Mouse (Mus musculus) embryo, embryonic 9.5 days (tissue): ENCODE measurements around the gene Tmigd3.

Experiments used
- DNase-seq: peaks from one replicate; pipeline ENCODE4 v3.0.0-alpha.2; 2017; ENCODE audit errors: extremely low spot score

The Tmigd3 gene

DNA sequence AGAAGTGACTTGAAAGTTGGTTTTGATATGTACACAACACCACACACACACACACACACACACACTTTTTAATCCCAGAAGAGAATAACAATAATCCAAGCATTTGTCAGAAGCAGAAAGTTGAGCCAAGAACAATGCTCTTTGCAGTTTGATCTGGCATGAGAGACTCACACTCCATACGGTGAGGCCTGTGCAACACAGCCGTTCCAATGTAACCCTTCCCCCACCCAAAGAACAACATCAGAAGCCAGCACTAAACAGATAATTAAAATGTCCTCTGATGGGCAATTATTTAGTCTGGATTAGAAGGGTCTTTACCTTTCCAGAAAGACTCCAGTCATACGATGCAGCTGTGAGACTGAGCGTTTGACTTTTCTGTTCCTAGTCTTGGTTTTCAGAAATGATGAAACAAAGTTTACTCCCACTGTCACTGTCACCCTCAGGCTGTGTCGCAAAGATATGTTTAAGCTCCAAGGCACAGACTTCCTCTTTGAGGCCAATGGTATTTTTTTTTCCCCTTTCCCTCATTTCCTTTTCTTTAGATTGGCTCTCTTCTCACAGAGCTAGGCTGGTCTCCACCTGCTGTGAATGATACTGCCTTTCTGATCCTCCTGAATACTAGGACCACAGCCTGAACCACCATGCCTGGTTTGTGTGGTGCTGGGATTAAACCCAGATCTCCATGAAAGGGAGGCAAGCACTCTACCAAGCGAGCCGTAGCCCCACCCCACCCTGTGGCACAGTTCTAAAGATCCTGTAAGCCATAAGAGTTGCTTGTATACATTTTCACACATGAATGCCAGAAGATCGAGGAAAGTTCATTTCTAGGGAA, 61.8 kb downstream of the Tmigd3 start, which contains the start of gene I830077J02Rik:
I830077J02Rik (minus strand) TSS at position 425 of the 832 bp plus-strand sequence.
- no peak for DNase-seq

DNA sequence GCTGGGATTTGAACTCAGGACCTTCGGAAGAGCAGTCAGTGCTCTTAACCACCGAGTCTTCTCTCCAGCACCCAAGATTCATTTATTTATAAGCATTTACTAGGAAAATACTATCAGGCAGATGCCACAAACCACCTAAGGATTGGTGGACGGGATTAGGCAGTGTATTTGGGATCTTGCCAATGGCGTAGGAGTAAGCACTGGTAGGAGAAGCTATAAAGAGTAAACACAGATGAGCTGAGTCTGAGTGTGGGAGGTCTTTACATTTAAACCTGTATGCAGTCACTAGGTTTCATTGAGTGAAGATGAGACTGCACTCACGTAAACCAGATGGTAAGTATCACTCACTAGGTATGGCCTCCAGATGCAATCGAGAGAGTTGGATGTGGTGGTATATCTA, 63.2 kb downstream of the Tmigd3 start:
- no peak for DNase-seq

DNA sequence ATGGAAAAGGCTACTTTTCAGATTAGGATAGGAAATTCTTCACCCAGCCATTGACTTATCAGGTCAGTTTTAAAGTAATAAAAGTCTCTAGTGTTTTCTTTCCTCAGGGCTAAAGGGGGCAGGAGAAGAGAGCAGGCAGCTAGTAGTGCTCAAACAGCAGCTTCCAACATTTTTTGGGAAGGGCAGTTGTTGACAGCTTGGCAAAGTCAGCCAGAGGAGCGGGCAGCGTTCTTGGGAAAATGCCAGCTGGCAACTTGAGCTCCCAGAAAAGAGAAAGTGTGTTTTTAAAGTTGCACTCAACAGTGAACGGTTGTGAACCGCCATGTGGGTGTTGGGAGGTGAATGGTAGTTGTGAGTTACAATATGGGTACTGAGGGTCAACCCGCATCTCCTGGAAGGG, 64.3 kb downstream of the Tmigd3 start:
- no peak for DNase-seq

DNA sequence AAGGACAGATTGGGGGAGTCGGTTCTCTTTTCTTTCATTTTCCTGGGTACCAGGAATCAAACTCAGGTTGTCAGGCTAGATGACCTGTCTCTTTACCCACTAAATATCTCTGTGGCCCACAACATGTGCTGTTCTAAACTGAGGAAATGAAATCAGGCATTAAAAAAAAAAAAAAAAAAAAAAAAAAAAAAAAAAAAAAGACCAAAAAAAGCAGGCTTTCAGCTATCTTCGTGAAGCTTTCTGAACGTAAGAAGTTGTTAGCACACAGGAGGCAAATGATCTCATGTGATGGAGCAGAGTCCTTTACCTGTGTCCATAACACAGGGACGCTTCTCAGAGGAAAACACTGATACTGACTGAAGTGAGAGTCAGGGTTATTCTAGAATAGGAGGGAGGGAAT, 65.4 kb downstream of the Tmigd3 start:
- DNase-seq: no peak

DNA sequence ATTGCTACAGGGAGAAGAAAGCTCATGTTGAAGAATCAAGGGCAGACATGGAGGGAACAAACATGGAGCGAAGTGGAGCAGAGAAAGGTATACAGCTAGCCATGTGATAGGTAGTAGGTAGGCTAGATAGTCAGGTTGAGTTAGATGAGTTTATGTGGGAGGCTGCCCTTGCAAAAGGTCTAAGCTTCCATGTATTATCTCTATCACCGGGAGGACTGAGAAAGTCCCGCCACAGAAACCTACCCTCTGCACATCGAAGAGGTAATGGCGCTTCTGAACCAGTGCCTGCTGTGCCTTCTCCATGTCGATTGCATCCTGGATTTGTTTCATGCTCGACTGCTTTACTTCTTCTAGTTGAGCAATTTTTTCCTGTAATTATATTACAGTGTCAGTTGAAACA, 80.6 kb downstream of the Tmigd3 start:
- DNase-seq: no peak

DNA sequence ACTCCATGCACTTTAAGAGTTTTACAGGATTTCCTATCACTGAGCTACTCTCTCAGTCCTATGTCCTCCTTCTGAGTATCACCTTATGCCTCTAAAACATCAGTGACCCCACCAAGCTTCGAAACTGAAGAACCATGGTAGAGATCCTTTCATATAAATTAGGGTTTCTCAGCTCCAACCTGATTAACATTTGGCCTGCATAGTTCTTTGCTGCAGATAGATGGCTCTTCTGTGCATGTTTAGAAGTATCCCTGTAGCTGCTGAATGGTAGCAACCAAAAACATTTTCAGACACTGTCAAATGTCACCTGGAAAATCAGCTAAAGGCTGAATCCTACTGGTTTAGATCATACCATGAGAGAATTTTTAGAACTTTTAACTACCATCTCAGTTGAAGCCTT, 86.5 kb downstream of the Tmigd3 start:
- DNase-seq: no peak

DNA sequence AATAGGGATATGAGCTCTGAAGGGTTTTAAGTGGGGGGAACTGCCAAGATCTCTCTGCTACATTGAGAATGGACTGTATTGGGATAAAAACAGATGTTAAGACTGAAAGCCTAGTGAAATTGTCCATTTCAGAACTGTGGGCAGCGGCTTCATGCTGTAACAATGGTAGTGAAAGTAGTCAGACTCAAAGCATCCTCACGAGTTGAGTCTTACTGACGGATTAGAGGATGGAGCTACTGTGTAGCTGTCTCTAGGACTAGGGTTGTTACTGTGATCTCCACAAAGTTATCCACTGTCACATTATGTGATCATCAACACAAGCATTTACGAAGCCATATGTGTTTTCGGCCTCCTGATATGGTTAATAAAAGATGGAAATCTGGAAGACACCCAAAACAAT, 87.5 kb downstream of the Tmigd3 start:
- no peak for DNase-seq

DNA sequence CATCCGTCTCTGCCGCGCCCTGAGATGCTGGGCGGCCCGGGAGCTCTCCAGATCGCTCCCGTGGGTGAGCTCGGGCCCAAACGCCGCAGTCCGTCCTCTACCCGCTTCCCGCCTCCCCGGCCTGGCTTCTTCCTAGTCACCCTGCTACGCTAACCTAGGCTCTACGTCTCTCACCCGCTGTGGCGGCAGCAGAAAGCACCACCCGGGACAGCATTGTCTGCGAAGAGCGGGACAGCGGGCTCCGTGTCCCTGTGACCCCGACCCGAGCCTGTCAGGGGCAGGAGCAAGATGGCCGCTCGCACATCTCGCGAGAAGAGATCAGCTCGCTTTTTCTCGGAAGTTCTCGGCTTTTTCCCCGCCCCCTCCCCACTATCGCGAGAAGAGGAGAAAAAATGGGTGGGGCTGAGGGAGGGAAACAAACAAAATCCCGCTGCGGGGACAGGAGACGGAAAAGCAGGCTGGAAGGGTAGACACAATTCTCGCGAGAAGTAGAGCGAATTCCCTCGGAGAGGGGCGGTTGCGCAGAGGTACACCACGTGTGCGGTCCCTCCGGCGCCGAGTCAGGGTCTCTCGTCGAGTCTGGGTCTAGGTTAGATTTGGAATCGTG, 88.4 kb downstream of the Tmigd3 start, which contains the start of gene Wdr77:
Wdr77 (plus strand) TSS at position 396 of the 607 bp plus-strand sequence.
- peak; percentile 100 for DNase-seq

DNA sequence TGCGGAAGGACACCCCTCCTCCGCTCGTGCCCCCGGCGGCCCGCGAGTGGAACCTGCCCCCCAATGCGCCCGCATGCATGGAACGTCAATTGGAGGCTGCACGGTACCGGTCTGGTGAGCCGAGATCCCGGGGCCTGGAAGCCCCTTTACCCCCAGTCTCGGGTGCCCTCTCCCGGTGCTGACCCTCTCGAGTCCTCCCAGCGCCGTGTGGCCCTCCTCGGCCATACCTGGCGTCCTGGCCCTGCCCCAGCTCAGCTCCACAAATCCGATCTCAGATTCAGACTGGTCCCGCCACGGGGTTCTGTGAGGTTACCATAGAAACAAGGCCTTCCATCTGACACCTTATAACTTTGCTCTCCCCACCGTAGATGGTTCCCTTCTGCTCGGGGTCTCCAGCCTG, 88.9 kb downstream of the Tmigd3 start:
- DNase-seq: no peak

DNA sequence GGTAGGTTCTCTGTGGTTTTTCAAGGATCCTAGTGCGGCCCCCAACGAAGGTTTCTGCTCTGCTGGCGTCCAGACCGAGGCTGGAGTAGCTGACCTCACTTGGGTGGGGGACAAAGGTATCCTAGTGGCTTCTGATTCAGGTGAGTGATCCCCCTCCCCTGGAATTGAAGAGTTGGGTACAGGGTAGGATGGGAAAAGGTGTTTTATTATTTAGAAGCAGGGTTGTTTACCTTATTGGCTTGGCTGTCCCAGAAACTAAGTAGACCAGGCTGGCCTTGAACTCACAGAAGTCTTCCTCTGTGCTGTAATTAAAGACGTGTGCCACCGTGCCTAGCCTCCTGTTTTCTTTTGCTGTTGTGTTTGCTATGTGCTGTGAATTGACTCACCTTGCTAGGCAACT, 89.3 kb downstream of the Tmigd3 start, which contains the start of gene Atp5f1:
Atp5f1 (minus strand) TSS at position 101 of the 400 bp plus-strand sequence.
- DNase-seq: no peak

DNA sequence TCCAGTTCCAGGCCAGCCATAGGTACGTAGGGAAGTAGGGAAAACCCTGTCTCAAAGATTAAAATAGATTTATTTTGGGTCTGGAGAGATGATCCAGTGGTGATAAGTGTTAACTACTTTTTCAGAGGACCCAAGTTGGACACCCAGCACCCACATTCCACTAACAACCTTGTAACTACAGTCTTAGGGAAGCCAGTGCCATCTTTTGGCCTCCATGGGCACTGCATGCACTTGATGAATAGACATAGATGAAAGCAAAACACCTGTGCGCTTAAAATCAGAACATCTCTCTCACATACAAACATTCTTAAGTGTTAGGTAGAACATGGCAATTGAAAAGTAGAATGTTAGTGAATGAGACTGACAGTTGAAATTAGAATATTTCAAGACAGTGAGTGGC, 90.0 kb downstream of the Tmigd3 start:
- DNase-seq: no peak

DNA sequence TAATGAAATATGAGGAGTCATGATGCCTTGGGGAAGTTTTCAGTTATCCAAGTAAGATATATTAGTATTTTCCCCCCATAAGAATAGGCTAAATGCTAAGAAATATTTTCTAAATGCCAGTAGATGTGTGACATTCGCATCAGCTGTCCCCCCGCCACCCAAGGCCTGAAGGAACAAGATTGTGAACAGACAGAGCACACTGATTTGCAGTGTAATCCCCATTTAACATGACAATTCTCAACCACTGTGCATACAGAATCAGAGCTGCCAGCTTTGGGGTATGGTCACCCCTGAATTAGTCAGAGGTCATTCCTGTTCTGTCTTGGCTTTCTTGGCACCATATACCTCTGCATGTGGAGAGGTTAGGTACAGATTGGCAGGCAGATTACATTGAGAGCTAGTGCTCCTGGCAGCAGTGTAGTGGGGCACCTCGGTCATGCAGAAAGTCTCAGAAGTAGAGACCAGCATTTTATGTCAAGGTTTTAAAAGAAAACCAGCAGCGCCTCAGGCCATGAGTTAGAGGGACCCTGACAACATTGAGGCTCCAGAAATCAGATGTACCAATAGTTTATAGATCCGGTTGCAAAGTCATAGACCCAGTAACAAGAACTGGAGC, 101.2 kb downstream of the Tmigd3 start:
- no peak for DNase-seq

DNA sequence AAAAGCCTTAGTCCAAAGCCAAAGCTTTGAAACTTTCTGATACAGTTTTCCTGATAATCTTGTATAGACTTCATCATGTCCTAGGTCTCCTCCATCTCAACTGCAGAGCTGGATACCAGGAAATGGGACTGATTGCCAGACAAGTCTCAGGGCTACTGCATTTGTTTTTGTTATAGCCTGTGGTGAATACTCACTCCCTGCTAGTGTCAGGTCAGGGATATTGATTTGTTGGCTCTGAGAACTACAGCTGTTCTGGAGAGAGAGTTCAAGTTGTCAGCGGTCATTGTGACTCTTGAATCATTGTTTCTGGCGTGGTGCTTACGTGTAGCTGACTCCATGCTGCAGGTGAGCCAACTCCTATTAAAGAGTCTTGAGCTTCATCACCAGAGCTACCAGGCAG, 102.7 kb downstream of the Tmigd3 start, which contains the start of gene Ovgp1:
Ovgp1 (plus strand) TSS at position 301 of the 400 bp plus-strand sequence.
- DNase-seq: no peak
